Mouse (Mus musculus) intestine, embryonic 16.5 days (tissue): Measurements from ENCODE around the gene Rora. TPM values are rescaled to one million over a fixed set of nuclear protein-coding genes. Genes with fewer than 3 reads are reported as not detected.

ENCODE experiments used
- ATAC-seq: fragments of 200-750 bp; cut with Nextera tagmentation; 2 replicates; pipeline ENCODE4 v1.8.0; 2017; ENCODE audit warnings: moderate TSS enrichment, moderate library complexity
- H3K27ac ChIP-seq: fragments of 300-500 bp; sonication (generic); 2 replicates; pipeline ENCODE4 v1.5.1; 2014; ENCODE audit warnings: mild to moderate bottlenecking, low read length
- H3K27me3 ChIP-seq: fragments of 300-500 bp; sonication (generic); replicated peaks from 2 replicates; pipeline ENCODE4 v1.6.1; 2014; ENCODE audit warnings: low read length, control low read depth, mixed read lengths; ENCODE audit not compliant: control insufficient read depth, insufficient read depth
- H3K36me3 ChIP-seq: fragments of 300-500 bp; sonication (generic); 2 replicates; pipeline ENCODE4 v1.6.1; 2014; ENCODE audit warnings: low read length, control low read depth; ENCODE audit not compliant: control insufficient read depth, insufficient read depth
- H3K4me1 ChIP-seq: fragments of 300-500 bp; sonication (generic); 2 replicates; pipeline ENCODE4 v1.6.1; 2014; ENCODE audit warnings: low read length, control low read depth, mixed read lengths; ENCODE audit not compliant: control insufficient read depth, insufficient read depth
- H3K4me2 ChIP-seq: fragments of 300-500 bp; sonication (generic); 2 replicates; pipeline ENCODE4 v1.6.1; 2014; ENCODE audit warnings: low read depth, low read length, control low read depth
- H3K4me3 ChIP-seq: fragments of 300-500 bp; sonication (generic); 2 replicates; pipeline ENCODE4 v1.5.1; 2014; ENCODE audit warnings: mild to moderate bottlenecking, low read length
- H3K9ac ChIP-seq: fragments of 300-500 bp; sonication (generic); 2 replicates; pipeline ENCODE4 v1.6.1; 2014; ENCODE audit warnings: low read depth, low read length
- H3K9me3 ChIP-seq: fragments of 300-500 bp; sonication (generic); 2 replicates; pipeline ENCODE4 v1.6.1; 2016; ENCODE audit warnings: low read length, control low read depth; ENCODE audit not compliant: control insufficient read depth
- WGBS: fragments of 180-500 bp; shearing (Covaris S2); extraction: QIAGEN DNeasy Blood & Tissue Kit; methylation state at CpG from one replicate; pipeline ENCODE4 v1.1.7; 2014; 5-methylcytosine and 5-hydroxymethylcytosine counted together
- polyA plus RNA-seq: library from polyadenylated mRNA; unstranded; fragments of >200 nt; fragmentation: Nextera tagmentation; extraction: Ambion mirVana; gene quantifications from 2 replicates; pipeline ENCODE4 v1.2.1, GENCODE M21; 2015

Gene Rora
- polyA plus RNA-seq, 1 experiment from 2014 or later = 4.5 TPM

GRCm38 (mm10) chr9:69293688-69294074, 640.1 kb downstream of the Rora start:
- Histone ChIP-seq H3K4me1 (peaks cover 10% of the 10 kb centered on the region; the same call in 1 of the 2 replicates), H3K9me3 (no peaks in the 10 kb centered on the region), H3K27ac (no peak overlapping the region), H3K36me3 (no peaks in the 10 kb centered on the region), H3K4me2 (no peak overlapping the region), H3K9ac (no peak overlapping the region), H3K27me3 (peaks cover 9% of the 10 kb centered on the region; the same call in 1 of the 2 replicates), H3K4me3 (no peak overlapping the region)
- no peak for ATAC-seq
- 84% methylated on average over 8 of the region's 8 CpGs for WGBS

- Histone ChIP-seq H3K9ac (no peak overlapping the region), H3K27me3 (peaks cover 9% of the 10 kb centered on the region; the same call in 1 of the 2 replicates), H3K9me3 (no peaks in the 10 kb centered on the region), H3K4me1 (peaks cover 7% of the 10 kb centered on the region; the same call in 1 of the 2 replicates), H3K27ac (no peak overlapping the region), H3K4me2 (no peak overlapping the region), H3K36me3 (no peaks in the 10 kb centered on the region), H3K4me3 (no peak overlapping the region)
- WGBS = 83% methylated on average over 5 of the region's 5 CpGs
- no peak for ATAC-seq
Observed at GRCm38 (mm10) chr9:69294426-69294825, 640.8 kb downstream of the Rora start.

GRCm38 (mm10) chr9:69294856-69295255, 641.3 kb downstream of the Rora start:
- Histone ChIP-seq H3K27ac (no peak overlapping the region), H3K27me3 (peaks cover 9% of the 10 kb centered on the region; the same call in 1 of the 2 replicates), H3K4me1 (peaks cover 7% of the 10 kb centered on the region; the same call in 1 of the 2 replicates), H3K36me3 (no peaks in the 10 kb centered on the region), H3K9me3 (no peaks in the 10 kb centered on the region), H3K9ac (no peak overlapping the region), H3K4me3 (no peak overlapping the region), H3K4me2 (no peak overlapping the region)
- WGBS = 85% methylated on average over 14 of the region's 14 CpGs
- no peak for ATAC-seq

- Histone ChIP-seq H3K9me3 (no peaks in the 10 kb centered on the region), H3K9ac (no peak overlapping the region), H3K4me2 (no peak overlapping the region), H3K27ac (no peak overlapping the region), H3K27me3 (peaks cover 5% of the 10 kb centered on the region; the same call in 1 of the 2 replicates), H3K4me3 (no peak overlapping the region), H3K4me1 (peaks cover 4% of the 10 kb centered on the region; the same call in 1 of the 2 replicates), H3K36me3 (no peaks in the 10 kb centered on the region)
- no peak for ATAC-seq
- 80% methylated on average over 3 of the region's 3 CpGs for WGBS
Observed at GRCm38 (mm10) chr9:69295826-69296225, 642.2 kb downstream of the Rora start.

- Histone ChIP-seq H3K9me3 (no peaks in the 10 kb centered on the region), H3K4me3 (no peak overlapping the region), H3K4me2 (no peak overlapping the region), H3K27me3 (peaks cover 2% of the 10 kb centered on the region; the same call in 1 of the 2 replicates), H3K4me1 (peaks cover 4% of the 10 kb centered on the region; the same call in 1 of the 2 replicates), H3K36me3 (no peaks in the 10 kb centered on the region), H3K27ac (no peak overlapping the region), H3K9ac (no peak overlapping the region)
- 15% methylated on average over 2 of the region's 2 CpGs for WGBS
- ATAC-seq = no peak
Observed at GRCm38 (mm10) chr9:69296418-69296817, 642.8 kb downstream of the Rora start.

GRCm38 (mm10) chr9:69297766-69298375, 644.3 kb downstream of the Rora start:
- Histone ChIP-seq H3K36me3 (no peaks in the 10 kb centered on the region), H3K4me1 (peaks cover 4% of the 10 kb centered on the region; the same call in 1 of the 2 replicates), H3K9ac (no peak overlapping the region), H3K27me3 (no peaks in the 10 kb centered on the region; the same call in 1 of the 2 replicates), H3K27ac (no peak overlapping the region), H3K9me3 (no peaks in the 10 kb centered on the region), H3K4me3 (no peak overlapping the region), H3K4me2 (no peak overlapping the region)
- no peak for ATAC-seq
- WGBS = 80% methylated on average over 7 of the region's 7 CpGs

GRCm38 (mm10) chr9:69298566-69299335, 645.2 kb downstream of the Rora start:
- WGBS = 75% methylated on average over 12 of the region's 12 CpGs
- H3K4me3 ChIP-seq = no peak overlapping the region
- peaks cover 4% of the 10 kb centered on the region; the same call in 1 of the 2 replicates for H3K4me1 ChIP-seq
- ATAC-seq = no peak
- H3K27me3 ChIP-seq = no peaks in the 10 kb centered on the region
- H3K27ac ChIP-seq = no peak overlapping the region
- no peaks in the 10 kb centered on the region for H3K36me3 ChIP-seq
- H3K4me2 ChIP-seq = no peak overlapping the region
- no peak overlapping the region for H3K9ac ChIP-seq
- H3K9me3 ChIP-seq = no peaks in the 10 kb centered on the region

- no peaks in the 10 kb centered on the region for H3K36me3 ChIP-seq
- no peaks in the 10 kb centered on the region for H3K9me3 ChIP-seq
Observed at GRCm38 (mm10) chr9:69299484-69299883, 645.9 kb downstream of the Rora start.

GRCm38 (mm10) chr9:69300296-69300695, 646.7 kb downstream of the Rora start:
- WGBS = 90% methylated on average over 8 of the region's 8 CpGs

More at GRCm38 (mm10) chr9:69299484-69299883, 645.9 kb downstream of the Rora start:
- WGBS = 83% methylated on average over 2 of the region's 2 CpGs
- H3K4me3 ChIP-seq = no peak overlapping the region
- no peak overlapping the region for H3K9ac ChIP-seq
- H3K27me3 ChIP-seq = no peaks in the 10 kb centered on the region
- ATAC-seq = no peak
- H3K4me2 ChIP-seq = no peak overlapping the region
- peaks cover 4% of the 10 kb centered on the region; the same call in 1 of the 2 replicates for H3K4me1 ChIP-seq
- H3K27ac ChIP-seq = no peak overlapping the region

More at GRCm38 (mm10) chr9:69300296-69300695, 646.7 kb downstream of the Rora start:
- Histone ChIP-seq H3K27ac (no peak overlapping the region), H3K4me3 (no peak overlapping the region), H3K4me1 (peaks cover 4% of the 10 kb centered on the region; the same call in 1 of the 2 replicates), H3K4me2 (no peak overlapping the region), H3K9me3 (no peaks in the 10 kb centered on the region), H3K36me3 (no peaks in the 10 kb centered on the region), H3K9ac (no peak overlapping the region), H3K27me3 (no peaks in the 10 kb centered on the region)
- ATAC-seq = no peak
